Mouse (Mus musculus): Measurements from ENCODE around the gene Fmnl1. TPM values are rescaled to one million over a fixed set of nuclear protein-coding genes. Genes with fewer than 3 reads are reported as not detected.

Fmnl1 gene
- total RNA-seq, 4 experiments from 2014 or later: 9.3 to 20.1 (median 13.2) TPM

- DNase-seq (ENCODE audit: low spot score): no peak
Observed at GRCm38 (mm10) chr11:103160738-103161137, 10.2 kb upstream of the Fmnl1 start.

- DNase-seq (ENCODE audit: low spot score): no peak
Observed at GRCm38 (mm10) chr11:103161449-103161848, 9.5 kb upstream of the Fmnl1 start.

GRCm38 (mm10) chr11:103162132-103162531, 8.8 kb upstream of the Fmnl1 start:
- DNase-seq (ENCODE audit: low spot score): no peak

DNA sequence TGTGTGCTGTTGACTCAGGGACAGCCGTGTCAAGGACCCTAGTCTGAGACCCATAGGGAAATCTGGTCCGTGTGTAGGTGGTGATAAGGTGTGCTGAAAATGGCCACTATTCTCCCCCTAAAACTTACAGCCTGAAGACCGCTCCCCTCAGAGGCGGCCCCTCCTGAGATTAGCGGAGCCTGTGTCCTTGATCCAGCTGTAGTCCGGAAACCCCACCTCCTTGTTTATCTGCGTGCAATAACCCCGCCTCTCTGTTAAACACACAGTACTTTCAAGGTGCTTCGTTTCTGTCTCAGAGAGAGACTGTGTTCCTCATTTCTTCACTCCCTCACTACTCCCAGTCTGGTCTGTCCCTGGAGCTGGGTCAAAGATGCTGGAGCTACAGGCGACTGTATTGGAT, 6.5 kb upstream of the Fmnl1 start:
- DNase-seq (ENCODE audit: low spot score): no peak

DNA sequence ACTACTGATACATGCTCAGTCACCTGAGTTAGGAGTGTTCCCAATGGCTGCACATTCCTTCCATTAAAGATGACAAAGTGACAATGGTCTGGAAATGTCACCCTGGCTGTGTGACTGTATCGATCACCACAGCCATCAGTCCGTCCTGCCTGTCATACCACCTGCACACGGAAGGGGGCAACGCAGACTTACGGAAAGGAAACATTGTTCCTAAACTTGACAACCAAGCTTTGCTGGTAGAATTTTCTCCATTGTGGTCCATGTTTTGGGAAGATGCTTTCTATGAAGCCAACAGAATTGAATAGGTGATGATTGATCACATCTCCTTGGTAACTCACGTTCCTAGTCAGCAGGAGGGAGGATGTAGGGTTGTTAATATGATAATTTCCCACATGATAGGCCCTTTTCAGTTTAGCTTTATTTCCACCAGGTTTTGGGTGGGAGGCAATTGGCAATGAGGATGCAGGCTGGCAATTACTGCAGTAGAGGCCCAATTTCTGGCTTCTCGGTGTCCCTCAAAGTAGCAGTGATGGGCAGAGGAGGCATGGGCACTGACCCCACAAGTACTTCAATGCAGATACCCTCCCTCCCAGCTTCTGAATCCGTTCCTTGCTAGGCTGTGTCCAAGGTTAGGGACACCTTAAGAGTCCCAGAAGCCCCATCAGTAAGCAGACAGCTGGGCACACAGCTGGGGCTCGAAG, 2.1 kb upstream of the Fmnl1 start:
- peak; percentile 82 for DNase-seq (ENCODE audit: low spot score)

DNA sequence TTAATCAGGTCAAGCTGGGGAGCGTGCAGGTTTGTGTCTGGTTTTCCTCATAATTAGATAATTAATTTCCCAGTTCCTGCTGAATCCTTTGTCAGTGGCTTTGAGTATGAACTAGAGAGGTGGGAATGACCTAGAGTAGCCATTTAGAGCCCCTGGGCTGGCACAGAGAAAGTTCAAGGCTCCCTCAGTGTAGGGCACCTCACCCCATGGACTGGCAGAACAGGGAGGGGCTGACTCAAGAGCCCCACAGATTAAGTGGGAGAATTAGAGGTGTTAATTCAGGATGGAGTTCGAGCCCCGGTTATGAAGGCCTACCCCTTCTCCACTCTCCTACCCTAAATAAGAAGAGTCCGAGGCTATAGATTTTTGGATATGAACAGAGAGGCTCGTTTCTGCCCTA, 1.2 kb upstream of the Fmnl1 start:
- DNase-seq (ENCODE audit: low spot score): no peak

GRCm38 (mm10) chr11:103170111-103170493, 805 bp upstream of the Fmnl1 start:
- no peak for DNase-seq (ENCODE audit: low spot score)

GRCm38 (mm10) chr11:103171286-103171620, 346 bp downstream of the Fmnl1 start:
- no peak for DNase-seq (ENCODE audit: low spot score)

- peak; percentile 56 for DNase-seq (ENCODE audit: low spot score)
Observed at GRCm38 (mm10) chr11:103171703-103172391, 940 bp downstream of the Fmnl1 start.

DNA sequence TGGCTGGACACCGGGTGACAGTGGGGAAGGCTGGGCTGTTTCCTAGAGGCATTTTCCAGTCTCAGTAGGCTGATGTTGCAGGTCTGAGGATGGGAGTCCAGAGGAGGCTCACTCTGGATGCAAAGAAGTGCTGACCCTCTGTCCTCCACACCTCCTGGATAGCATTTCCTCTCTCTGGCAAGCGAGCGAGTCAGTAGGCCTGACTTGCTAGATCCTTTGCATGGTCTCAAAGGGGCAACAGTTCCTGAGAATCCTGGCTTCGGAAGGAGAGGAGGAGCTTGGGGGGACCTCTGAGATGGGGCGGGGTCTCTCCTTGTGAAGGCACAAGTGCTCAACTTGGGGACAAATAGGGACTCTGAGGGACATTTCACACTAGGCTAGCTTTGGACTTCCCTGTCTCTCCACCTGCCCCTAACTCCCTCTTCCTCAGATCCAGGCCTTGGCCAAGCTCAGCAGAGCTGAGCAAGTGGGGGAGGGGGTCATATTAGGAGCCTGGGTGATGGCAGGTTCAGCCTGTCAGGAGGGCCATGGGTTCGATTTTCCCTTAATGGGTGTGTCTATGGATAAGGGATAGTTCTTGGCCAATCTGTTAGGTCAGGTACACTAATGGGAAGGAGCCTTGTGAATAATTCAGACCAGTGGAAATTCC, 1.6 kb downstream of the Fmnl1 start:
- DNase-seq (ENCODE audit: low spot score): no peak

- no peak for DNase-seq (ENCODE audit: low spot score)
Observed at GRCm38 (mm10) chr11:103173041-103173770, 2.3 kb downstream of the Fmnl1 start.

DNA sequence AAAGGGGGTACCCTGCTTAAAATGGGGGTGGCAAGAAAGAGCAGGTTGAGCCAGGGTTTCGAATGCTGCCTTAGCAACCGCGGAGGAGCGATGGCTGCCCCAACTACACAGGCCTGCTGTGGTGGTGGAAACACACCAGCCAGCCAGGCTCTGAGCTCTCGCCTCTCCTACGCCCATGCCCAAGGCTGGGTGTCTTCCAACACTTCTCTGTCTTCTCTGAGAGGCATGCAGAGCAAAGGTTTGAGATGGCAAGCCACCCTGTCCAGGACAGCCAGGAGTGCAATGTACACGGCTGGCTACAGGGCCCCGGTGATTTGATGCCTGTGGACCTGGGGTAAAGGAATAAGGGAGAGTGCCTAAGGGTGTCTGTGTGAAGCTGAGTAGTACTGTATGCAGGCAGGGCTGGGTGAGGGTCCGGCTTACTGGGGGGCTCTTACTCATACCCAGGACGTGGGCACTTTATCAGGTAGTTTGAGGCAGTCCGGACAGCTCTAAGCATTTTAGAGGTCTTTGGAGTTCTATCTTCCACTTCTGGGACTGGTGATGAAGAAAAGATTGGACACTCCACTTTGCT, 3.0 kb downstream of the Fmnl1 start:
- no peak for DNase-seq (ENCODE audit: low spot score)

DNA sequence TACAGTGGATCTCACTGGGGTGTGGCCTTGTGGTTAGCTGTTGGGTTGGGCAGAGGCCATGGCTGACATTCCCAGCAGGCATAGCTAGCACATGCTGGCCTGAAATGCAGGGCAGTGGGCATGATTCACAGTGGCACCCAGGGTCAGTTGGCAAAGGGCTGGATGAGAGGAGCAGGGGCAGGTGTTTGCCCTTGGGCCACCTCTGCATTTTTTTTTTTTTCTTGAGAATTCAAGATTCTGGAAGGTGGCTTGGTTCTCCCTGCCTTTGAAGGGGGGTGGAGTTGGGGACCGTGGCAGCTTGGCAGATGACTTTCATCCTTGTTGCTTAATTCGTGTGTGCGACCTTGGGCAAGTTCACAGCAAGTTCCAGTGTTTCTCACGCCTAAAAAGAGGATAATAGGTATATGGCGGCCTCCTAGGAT, 3.5 kb downstream of the Fmnl1 start:
- DNase-seq (ENCODE audit: low spot score): no peak

DNA sequence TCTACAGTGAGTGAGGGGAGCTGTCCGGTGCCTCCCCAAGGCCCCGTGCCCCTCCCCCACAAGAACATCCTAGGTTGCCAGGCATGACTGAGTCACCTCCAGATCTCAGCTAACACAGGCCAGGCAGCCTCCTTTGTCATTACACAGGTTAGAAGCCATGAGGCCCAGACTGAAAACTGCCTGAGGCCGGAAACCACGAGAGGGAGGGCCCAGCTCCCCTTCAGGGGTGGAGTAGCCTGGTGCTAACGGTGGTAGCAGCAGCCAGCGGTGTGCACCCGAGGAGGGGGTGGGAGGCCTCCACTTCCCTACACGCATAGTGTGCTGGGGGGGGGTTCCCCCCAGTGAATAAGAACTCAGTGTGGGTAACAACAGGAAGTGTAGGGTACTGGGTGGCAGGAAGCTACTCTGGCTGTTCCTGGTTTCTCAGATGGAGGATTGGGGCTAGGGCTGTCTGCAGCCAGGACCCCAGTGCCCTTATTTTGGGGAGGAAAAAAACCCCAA, 4.0 kb downstream of the Fmnl1 start:
- peak; percentile 56 for DNase-seq (ENCODE audit: low spot score)

DNA sequence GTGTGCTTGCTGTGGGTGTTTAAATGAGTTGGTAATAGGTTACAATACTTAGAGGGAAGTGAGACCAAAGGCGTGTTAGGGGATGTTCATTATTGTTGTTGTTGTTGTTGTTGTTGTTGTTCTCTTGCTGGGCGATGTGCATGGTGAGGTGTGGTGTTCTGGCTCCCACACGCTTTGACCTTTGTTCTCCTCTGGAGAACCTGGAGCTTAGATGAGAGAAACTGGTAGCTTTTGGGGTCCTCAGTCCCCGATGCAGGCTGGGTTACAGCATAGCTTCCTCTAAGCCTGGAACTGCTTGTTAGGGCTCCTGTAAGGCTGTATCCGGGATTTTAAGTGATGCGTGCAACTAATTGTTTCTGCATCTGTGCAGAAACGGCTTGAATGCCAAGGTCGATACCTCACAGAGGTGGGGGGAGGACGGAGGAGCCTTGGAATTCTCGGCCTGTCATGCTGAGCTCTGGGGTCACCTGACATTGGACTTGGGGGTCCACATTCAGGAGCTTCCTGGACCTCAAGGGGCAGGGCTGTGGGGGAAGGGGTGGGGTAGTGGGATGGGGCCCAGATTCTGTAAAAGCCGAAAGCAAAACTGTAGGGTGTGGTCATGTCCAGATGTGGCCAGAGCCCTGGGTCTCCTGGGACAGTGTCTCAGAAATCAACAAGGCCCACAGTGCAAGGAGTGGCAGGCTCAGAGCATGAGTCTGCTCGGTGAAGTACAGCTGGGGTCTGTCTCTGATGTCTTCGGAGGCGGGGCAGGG, 5.0 kb downstream of the Fmnl1 start:
- peak; percentile 65 for DNase-seq (ENCODE audit: low spot score)

- no peak for DNase-seq (ENCODE audit: low spot score)
Observed at GRCm38 (mm10) chr11:103176510-103176909, 5.6 kb downstream of the Fmnl1 start.

- DNase-seq (ENCODE audit: low spot score): no peak
Observed at GRCm38 (mm10) chr11:103177216-103177615, 6.3 kb downstream of the Fmnl1 start.

- DNase-seq (ENCODE audit: low spot score): no peak
Observed at GRCm38 (mm10) chr11:103177815-103178485, 7.0 kb downstream of the Fmnl1 start.

DNA sequence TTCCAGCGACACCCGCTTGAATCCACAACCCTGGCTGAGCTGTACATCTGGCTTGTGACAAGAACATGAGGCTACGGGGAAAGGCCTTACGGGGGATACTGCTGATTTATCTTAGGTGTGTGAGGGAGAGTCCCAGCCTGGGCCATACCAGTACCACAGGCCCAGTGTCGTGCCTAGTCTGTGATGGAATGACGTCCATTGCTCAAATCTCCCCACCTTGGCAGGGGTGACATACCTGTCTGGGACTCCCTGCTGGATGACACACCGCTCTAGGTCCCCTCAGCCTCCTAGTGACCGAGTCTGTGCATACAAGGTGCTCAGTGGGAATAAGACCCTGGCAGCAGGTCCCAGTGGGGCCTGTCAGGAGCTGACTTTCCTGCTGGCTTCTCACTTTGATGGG, 7.8 kb downstream of the Fmnl1 start:
- DNase-seq (ENCODE audit: low spot score): no peak

DNA sequence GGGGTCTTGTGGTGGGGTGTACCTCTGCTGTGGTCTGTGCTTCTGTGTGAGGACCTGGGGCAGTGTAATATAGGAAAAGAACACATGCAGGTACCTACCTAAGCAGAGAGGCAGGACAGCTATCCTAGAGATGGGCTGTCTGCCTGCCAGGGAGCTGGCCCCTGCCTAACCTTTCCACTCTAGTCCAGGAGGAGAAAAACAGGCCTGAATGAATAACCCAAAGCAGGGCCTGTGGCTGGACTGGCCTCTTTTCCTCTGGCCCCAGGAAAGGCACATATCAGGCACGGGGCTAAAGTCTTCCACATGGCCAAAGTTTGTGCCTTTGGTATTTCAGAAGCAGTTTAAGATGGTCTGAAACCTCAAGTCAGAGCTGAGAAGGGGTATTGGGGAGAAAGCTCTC, 9.5 kb downstream of the Fmnl1 start:
- no peak for DNase-seq (ENCODE audit: low spot score)
